Mouse (Mus musculus) heart, embryonic 13.5 days (tissue): ENCODE results near the gene Nrde2. TPM values are rescaled to one million over a fixed set of nuclear protein-coding genes. Genes with fewer than 3 reads are reported as not detected.
A peak's percentile ranks its signal among the peaks of the same experiment; 100 is the strongest.
"Not testable (repeated sequence)": the region's sequence is repeated elsewhere in the genome, so short reads cannot be mapped to it uniquely, and the experiment has no call there.

Source experiments
- ATAC-seq: fragments of 200-750 bp; cut with Nextera tagmentation; 2 replicates; pipeline ENCODE4 v1.8.0; 2017; ENCODE audit warnings: moderate TSS enrichment; ENCODE audit not compliant: insufficient number of reproducible peaks, low FRiP score, low TSS enrichment; ENCODE audit errors: extremely low read depth
- H3K27ac ChIP-seq: fragments of 300-500 bp; sonication (generic); replicated peaks from 2 replicates; pipeline ENCODE4 v1.5.1; 2015; ENCODE audit warnings: moderate library complexity, mild to moderate bottlenecking, inconsistent platforms
- H3K27me3 ChIP-seq: fragments of 300-500 bp; sonication (generic); replicated peaks from 2 replicates; pipeline ENCODE4 v1.6.1; 2015; ENCODE audit warnings: mild to moderate bottlenecking, inconsistent platforms
- H3K36me3 ChIP-seq: fragments of 300-500 bp; sonication (generic); 2 replicates; pipeline ENCODE4 v1.6.1; 2015; ENCODE audit warnings: mild to moderate bottlenecking, inconsistent platforms
- H3K4me1 ChIP-seq: fragments of 300-500 bp; sonication (generic); 2 replicates; pipeline ENCODE4 v1.6.1; 2015; ENCODE audit warnings: inconsistent platforms
- H3K4me2 ChIP-seq: fragments of 300-500 bp; sonication (generic); 2 replicates; pipeline ENCODE4 v1.6.1; 2015; ENCODE audit warnings: inconsistent platforms, mild to moderate bottlenecking, moderate library complexity
- H3K4me3 ChIP-seq: fragments of 300-500 bp; sonication (generic); 2 replicates; pipeline ENCODE4 v1.5.1; 2015; ENCODE audit warnings: moderate library complexity, mild to moderate bottlenecking, inconsistent platforms
- H3K9ac ChIP-seq: fragments of 300-500 bp; sonication (generic); 2 replicates; pipeline ENCODE4 v1.6.1; 2015; ENCODE audit warnings: inconsistent platforms, mild to moderate bottlenecking, moderate library complexity
- H3K9me3 ChIP-seq: fragments of 300-500 bp; sonication (generic); 2 replicates; pipeline ENCODE4 v1.6.1; 2016; ENCODE audit warnings: inconsistent platforms
- WGBS: fragments of 180-500 bp; shearing (Covaris S2); methylation state at CpG from one replicate; pipeline ENCODE4 v1.1.7; 2015; ENCODE audit warnings: mixed read lengths; 5-methylcytosine and 5-hydroxymethylcytosine counted together
- polyA plus RNA-seq: library from polyadenylated mRNA; unstranded; fragments of >200 nt; fragmentation: Nextera tagmentation; extraction: Ambion mirVana; gene quantifications from 2 replicates; pipeline ENCODE4 v1.2.1, GENCODE M21; 2015

Nrde2 gene
- polyA plus RNA-seq, 1 experiment from 2014 or later, result 8.9 TPM

- no peaks in the 10 kb centered on the region for H3K27me3 ChIP-seq
- 65% methylated on average over 1 of the region's 1 CpGs for WGBS
- H3K9ac ChIP-seq, result no peak overlapping the region
- no peak for ATAC-seq
- H3K27ac ChIP-seq, result no peak overlapping the region
- H3K36me3 ChIP-seq, result no peaks in the 10 kb centered on the region
- H3K4me1 ChIP-seq, result peaks cover 5% of the 10 kb centered on the region; the same call in 1 of the 2 replicates
- H3K9me3 ChIP-seq, result no peaks in the 10 kb centered on the region
- H3K4me2 ChIP-seq, result no peak overlapping the region
- no peak overlapping the region for H3K4me3 ChIP-seq
Observed at GRCm38 (mm10) chr12:100194181-100194580, 34.7 kb upstream of the Nrde2 start.

- H3K27me3 ChIP-seq, result no peaks in the 10 kb centered on the region
- 54% methylated on average over 6 of the region's 6 CpGs for WGBS
- no peak overlapping the region for H3K4me2 ChIP-seq
- no peaks in the 10 kb centered on the region for H3K36me3 ChIP-seq
- no peaks in the 10 kb centered on the region for H3K9me3 ChIP-seq
- no peak overlapping the region for H3K9ac ChIP-seq
- no peak overlapping the region for H3K27ac ChIP-seq
- peaks cover 17% of the 10 kb centered on the region for H3K4me1 ChIP-seq
- no peak overlapping the region for H3K4me3 ChIP-seq
- ATAC-seq, result no peak
Observed at GRCm38 (mm10) chr12:100190802-100191201, 31.3 kb upstream of the Nrde2 start.

GRCm38 (mm10) chr12:100187756-100188430 is 28.4 kb upstream of the Nrde2 start:
- Histone ChIP-seq H3K9me3 (0 out of 2 replicates have a peak, but pooled peaks cover 1% of the 10 kb centered on the region), H3K9ac (peak overlapping the region; percentile 84), H3K4me3 (peak overlapping the region; percentile 70), H3K4me2 (peak overlapping the region; percentile 88), H3K27ac (peak overlapping the region; percentile 92), H3K4me1 (peaks cover 20% of the 10 kb centered on the region), H3K27me3 (no peaks in the 10 kb centered on the region), H3K36me3 (no peaks in the 10 kb centered on the region)
- ATAC-seq, result no peak
- WGBS, result 2% methylated on average over 29 of the region's 29 CpGs

GRCm38 (mm10) chr12:100187013-100187755 is 27.7 kb upstream of the Nrde2 start:
- 0 out of 2 replicates have a peak, but pooled peaks cover 4% of the 10 kb centered on the region for H3K9me3 ChIP-seq
- H3K4me2 ChIP-seq, result peak overlapping the region; percentile 88
- under 1% methylated on average over 52 of the region's 52 CpGs for WGBS
- peak overlapping the region; percentile 89 for H3K9ac ChIP-seq
- H3K27ac ChIP-seq, result peak overlapping the region; percentile 99
- peak; percentile 100 for ATAC-seq
- H3K36me3 ChIP-seq, result no peaks in the 10 kb centered on the region
- no peaks in the 10 kb centered on the region for H3K27me3 ChIP-seq
- peak overlapping the region; percentile 70 for H3K4me3 ChIP-seq
- peaks cover 20% of the 10 kb centered on the region for H3K4me1 ChIP-seq

- 15% methylated on average over 6 of the region's 6 CpGs for WGBS
- peak overlapping the region; percentile 70 for H3K4me3 ChIP-seq
- H3K4me2 ChIP-seq, result peak overlapping the region; percentile 70
- H3K36me3 ChIP-seq, result no peaks in the 10 kb centered on the region
- peak overlapping the region; percentile 89 for H3K9ac ChIP-seq
- peaks cover 20% of the 10 kb centered on the region for H3K4me1 ChIP-seq
- H3K9me3 ChIP-seq, result 0 out of 2 replicates have a peak, but pooled peaks cover 4% of the 10 kb centered on the region
- peak overlapping the region; percentile 99 for H3K27ac ChIP-seq
- no peak for ATAC-seq
- no peaks in the 10 kb centered on the region for H3K27me3 ChIP-seq
Observed at GRCm38 (mm10) chr12:100186376-100186775, 26.9 kb upstream of the Nrde2 start.

GRCm38 (mm10) chr12:100185897-100186296 is 26.4 kb upstream of the Nrde2 start:
- H3K4me1 ChIP-seq, result peaks cover 20% of the 10 kb centered on the region
- peak overlapping the region; percentile 70 for H3K4me2 ChIP-seq
- H3K9ac ChIP-seq, result no peak overlapping the region
- 0 out of 2 replicates have a peak, but pooled peaks cover 4% of the 10 kb centered on the region for H3K9me3 ChIP-seq
- no peaks in the 10 kb centered on the region for H3K27me3 ChIP-seq
- no peak for ATAC-seq
- 66% methylated on average over 7 of the region's 7 CpGs for WGBS
- H3K4me3 ChIP-seq, result no peak overlapping the region
- 0 out of 2 replicates have a peak overlapping the region, but pooled peaks have one; percentile 15 for H3K27ac ChIP-seq
- H3K36me3 ChIP-seq, result no peaks in the 10 kb centered on the region

- 78% methylated on average over 2 of the region's 2 CpGs for WGBS
- H3K9me3 ChIP-seq, H3K27ac ChIP-seq, ATAC-seq, H3K27me3 ChIP-seq, H3K9ac ChIP-seq, H3K36me3 ChIP-seq, H3K4me2 ChIP-seq, H3K4me3 ChIP-seq: not testable (repeated sequence)
- H3K4me1 ChIP-seq, result peaks cover 20% of the 10 kb centered on the region
Observed at GRCm38 (mm10) chr12:100184976-100185375, 25.5 kb upstream of the Nrde2 start.

GRCm38 (mm10) chr12:100183970-100184369 is 24.5 kb upstream of the Nrde2 start:
- no peak for ATAC-seq
- Histone ChIP-seq H3K36me3 (no peaks in the 10 kb centered on the region), H3K9ac (no peak overlapping the region), H3K9me3 (0 out of 2 replicates have a peak, but pooled peaks cover 4% of the 10 kb centered on the region), H3K27me3 (no peaks in the 10 kb centered on the region), H3K4me2 (no peak overlapping the region), H3K4me3 (no peak overlapping the region), H3K4me1 (peaks cover 20% of the 10 kb centered on the region), H3K27ac (no peak overlapping the region)
- WGBS, result 66% methylated on average over 5 of the region's 5 CpGs

- Histone ChIP-seq H3K27me3 (no peaks in the 10 kb centered on the region), H3K4me1 (peaks cover 11% of the 10 kb centered on the region), H3K27ac (no peak overlapping the region), H3K36me3 (no peaks in the 10 kb centered on the region), H3K9ac (no peak overlapping the region), H3K9me3 (0 out of 2 replicates have a peak, but pooled peaks cover 4% of the 10 kb centered on the region), H3K4me2 (no peak overlapping the region), H3K4me3 (no peak overlapping the region)
- WGBS, result 81% methylated on average over 2 of the region's 2 CpGs
- ATAC-seq, result no peak
Observed at GRCm38 (mm10) chr12:100182676-100183075, 23.2 kb upstream of the Nrde2 start.

GRCm38 (mm10) chr12:100180802-100181201 is 21.3 kb upstream of the Nrde2 start:
- H3K4me1 ChIP-seq, result peaks cover 3% of the 10 kb centered on the region
- H3K9ac ChIP-seq, result no peak overlapping the region
- H3K36me3 ChIP-seq, result no peaks in the 10 kb centered on the region
- no peak overlapping the region for H3K27ac ChIP-seq
- no peak overlapping the region for H3K4me2 ChIP-seq
- H3K4me3 ChIP-seq, result no peak overlapping the region
- 0 out of 2 replicates have a peak, but pooled peaks cover 4% of the 10 kb centered on the region for H3K9me3 ChIP-seq
- 79% methylated on average over 13 of the region's 13 CpGs for WGBS
- H3K27me3 ChIP-seq, result no peaks in the 10 kb centered on the region
- no peak for ATAC-seq

GRCm38 (mm10) chr12:100178898-100179440 is 19.5 kb upstream of the Nrde2 start:
- Histone ChIP-seq H3K4me2 (no peak overlapping the region), H3K9ac (no peak overlapping the region), H3K36me3 (no peaks in the 10 kb centered on the region), H3K4me3 (no peak overlapping the region), H3K4me1 (no peaks in the 10 kb centered on the region), H3K9me3 (0 out of 2 replicates have a peak, but pooled peaks cover 4% of the 10 kb centered on the region), H3K27me3 (no peaks in the 10 kb centered on the region), H3K27ac (no peak overlapping the region)
- ATAC-seq, result no peak
- WGBS, result 42% methylated on average over 6 of the region's 6 CpGs
